Mouse (Mus musculus) thymus, postnatal 36 days (tissue): ENCODE data around the gene Strbp.

Experiments used
- DNase-seq, 2 experiments: peaks; one replicate each; pipeline ENCODE4 v3.0.0; 2022; ENCODE audit warnings: mixed read lengths in 2 of 2

The Strbp gene

DNA sequence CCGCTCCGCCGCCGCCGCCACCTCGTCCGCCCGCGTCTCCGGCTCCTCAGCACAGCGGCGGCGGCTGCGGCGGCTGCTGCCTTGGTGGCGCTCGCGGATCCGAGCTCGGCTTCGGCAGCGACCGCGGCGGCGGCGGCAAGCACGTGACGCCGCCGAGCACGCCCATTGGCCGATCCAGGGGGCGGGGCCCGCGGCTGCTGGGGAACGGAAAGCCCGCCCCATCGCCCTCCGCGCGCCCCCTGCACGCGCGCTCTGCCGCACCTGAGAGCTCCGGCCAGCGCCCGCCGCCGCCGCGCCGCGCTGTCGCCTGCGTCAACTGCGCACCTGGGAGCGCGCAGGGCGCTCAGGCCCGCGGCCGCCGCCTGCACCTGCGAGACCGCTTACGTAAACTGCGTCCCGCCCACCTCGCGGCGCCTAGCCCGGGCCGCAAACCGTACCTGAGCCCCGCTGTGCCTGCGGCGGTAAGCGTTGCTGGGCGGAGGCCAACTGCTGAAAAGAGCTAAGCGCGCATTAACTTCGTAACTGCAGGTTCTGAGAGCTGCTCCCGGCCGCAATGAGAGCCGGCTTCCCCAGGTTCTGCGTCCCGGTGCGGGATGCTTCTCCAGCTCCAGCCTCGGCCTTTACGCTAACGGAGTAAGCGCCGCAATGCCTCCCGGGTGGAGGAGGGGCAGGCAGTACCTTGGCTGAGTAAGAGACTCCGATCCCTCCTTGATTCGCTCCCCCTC, at the start of gene Strbp:
Gene Strbp, minus strand, starts transcription at position 630 of the 725 bp plus-strand sequence.
- DNase-seq = peak; percentile 97

DNA sequence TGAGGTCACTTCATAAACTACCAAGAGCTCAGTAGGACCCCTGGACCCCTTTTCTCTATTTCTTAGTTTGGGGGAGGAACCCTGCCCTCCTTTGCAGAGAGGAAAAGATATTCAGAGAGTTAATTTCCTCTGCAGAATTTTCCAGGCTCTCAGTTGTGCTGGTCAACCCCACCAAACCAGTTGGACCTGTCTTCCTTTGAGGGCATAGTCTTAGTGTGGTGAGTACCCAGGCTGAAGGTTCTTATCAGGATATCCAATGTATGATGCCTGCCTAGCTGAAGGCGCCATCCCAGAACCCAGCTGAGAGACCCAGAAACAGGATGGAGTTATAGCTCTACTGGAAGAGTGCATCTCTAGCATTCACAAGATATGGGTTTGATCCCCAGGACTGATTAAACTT, 47.5 kb upstream of the Strbp start:
- no peak for DNase-seq

DNA sequence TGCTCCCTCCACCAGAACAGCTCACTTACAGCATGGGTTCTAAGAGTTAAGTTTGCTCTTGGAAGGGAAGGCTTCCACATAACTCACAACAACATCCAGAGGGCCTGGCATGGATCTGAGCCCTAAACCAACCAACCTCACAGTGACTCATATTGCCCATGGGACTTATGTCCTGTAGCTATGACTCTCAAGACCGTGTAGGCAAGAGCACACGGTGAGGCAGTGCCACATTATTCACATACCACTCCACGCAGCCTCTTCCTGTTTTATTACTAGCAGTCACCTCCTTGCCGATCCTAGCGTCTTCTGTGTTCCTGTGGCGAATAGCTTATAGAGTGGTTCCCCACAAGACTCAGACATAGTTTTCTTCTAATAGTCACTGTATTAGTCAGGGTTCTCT, 45.7 kb upstream of the Strbp start:
- DNase-seq = no peak

DNA sequence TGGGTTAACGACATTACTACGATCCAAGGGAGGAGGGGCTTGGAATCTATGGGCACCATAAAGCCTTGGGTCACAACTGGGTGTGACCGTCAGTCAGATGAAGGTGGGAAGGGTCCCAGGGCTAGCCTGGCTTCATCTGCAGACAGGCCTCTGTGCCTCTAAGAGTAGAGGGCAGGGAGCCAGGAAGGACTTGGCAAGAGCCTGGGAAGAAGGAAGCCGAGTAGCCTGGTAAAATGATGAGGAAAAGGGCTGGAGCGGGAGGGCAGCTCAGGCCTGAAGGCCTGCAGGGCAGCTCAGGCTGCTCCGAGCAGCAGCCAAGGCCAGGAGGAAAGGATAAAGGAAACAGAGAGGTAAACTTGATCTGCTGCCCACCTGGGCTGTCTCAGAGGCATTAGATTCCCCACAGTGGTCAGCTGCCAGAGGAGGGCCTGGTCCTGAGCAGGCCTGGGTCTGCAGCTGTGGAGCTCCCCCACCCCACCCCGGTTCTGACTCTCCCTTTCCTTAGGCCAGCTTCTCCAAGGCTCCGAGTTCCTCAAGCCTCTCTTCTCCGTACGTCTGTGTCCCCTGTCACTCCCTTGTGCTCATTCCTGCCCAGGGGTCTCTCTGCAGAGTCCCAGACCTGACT, 44.9 kb upstream of the Strbp start:
- no peak for DNase-seq

DNA sequence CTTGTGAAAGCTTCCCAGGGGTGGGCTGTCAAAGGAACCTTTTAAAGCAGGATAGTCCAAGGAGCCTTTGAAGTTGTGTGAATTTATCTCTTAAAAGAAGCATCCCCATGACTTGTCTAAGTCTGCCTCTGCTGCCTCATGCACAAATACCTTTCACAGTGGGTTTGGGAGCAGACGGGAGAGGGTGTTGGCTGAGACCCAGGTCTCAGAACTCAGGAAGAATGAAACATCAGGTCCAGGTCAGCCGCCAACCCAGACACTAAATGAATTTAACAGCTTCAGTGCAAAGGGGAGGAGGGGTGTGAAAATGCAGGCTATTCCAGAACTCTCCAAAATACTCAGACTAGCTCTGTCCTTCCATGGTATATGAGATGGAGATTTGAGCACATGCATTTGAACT, 44.2 kb upstream of the Strbp start:
- no peak for DNase-seq

DNA sequence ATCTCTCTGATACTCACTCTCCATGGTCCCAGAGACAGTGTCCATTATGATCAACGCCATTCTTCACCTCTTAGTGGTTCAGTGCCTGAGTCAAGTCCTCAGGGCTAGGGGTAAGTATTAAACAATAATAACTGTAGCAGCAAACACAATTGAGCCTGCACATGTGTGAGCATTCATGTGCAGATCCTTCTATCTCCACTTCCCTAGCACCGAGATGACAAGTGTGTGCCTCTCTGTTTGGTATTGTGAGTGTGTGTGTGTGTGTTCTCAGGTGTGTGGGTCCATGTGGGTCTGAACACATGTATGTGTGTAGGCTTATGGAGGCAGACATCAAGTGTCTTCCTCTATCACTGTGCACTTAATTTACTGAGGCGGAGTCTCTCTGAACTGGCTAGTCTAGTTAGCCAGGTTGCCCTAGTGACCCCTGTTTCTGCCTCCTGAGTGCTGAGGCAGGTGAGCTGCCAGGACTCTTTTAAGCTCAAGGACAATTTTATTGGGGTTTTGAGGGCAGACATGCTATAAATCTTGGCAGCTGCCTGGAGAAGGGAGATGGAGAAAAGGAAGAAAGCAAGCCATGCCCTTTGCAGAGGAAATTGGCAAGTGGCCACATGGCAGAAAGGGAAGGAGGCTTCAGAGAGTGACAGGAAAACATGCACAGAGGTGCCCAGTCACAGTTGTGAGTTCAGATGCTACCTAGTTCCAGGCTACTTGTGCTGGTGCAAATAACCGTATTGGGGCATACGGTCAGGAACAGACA, 42.8 kb upstream of the Strbp start:
- DNase-seq = no peak

DNA sequence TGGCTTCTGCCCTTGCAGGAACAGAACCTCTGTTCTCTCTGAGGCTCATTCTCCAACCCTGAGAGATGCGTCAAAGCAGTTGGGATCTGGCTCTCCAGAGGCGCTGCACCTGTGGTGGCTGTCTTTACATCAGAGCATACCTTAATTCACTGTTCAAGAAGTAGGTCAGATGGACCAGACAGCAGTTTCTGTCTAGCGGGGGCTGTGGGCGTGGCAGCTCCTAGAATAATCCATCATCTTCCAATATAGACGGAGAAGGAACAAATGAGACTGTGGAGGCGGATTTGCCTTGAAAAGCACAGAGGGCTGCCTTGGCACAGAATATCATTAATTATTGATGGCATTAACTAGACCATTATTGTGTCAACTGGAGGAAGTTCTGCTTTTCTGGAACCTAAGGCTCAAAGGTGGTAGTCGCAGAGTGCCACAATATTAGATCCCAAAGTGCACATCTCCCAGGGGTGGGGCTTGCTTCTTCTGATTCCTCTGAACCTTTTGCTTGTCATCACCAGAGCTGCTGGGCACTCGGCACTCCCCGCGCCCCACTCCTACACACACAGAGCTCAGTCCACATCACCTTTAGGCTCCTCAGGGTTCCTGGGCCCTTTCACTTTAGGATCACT, 41.2 kb upstream of the Strbp start:
- no peak for DNase-seq

DNA sequence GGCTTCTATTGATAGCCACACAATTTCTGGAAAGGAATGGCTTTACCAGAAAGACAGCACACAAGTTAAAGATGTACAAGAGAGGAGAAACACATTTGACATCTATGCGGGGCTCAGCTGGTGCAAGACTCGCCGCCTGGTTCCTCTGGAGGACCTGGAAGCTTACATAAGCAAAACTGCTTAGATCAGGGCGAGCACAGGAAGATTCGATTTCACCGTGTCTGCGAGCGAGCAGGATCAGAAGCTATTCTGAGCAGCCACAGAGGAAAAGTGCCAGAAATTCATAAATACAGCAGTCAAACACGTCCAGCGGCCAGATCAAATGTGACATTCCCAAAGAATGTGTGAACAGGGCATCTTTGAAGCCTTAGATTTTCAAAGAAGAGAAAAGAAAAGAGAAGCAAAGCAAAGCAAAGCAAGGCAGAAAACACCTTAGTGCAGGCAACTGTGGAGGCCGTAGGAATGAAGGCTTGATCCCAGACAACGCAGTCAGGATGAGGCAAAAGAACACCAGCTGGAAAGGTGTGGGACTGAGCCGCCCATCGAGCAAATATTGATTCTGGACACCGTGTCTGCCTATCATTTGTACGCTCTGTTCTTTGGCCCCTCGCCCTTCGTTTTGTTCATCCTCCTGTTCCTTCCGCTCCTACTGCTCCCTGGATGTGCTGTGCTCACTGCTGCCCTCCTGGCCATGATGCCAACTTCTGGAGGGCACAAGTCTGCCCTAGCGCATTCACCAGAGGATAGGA, 38.3 kb upstream of the Strbp start:
- DNase-seq = no peak

DNA sequence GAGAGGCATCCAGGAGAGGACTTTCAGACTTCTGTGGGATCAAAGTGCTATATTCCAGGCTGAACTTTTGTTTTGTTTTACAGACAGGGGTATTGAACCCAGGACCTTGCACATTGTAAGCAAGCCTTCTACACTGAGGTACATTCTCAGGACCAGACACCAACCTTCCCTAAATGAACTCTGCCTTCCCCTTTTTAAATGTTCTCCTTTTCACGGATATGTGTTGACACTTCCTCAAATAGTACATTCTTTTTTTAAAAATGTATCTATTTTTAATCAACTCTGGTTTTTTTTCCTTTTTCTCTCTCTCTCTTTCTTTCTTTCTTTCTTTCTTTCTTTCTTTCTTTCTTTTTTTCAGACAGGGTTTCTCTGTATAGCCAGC, 32.1 kb upstream of the Strbp start:
- DNase-seq = no peak

DNA sequence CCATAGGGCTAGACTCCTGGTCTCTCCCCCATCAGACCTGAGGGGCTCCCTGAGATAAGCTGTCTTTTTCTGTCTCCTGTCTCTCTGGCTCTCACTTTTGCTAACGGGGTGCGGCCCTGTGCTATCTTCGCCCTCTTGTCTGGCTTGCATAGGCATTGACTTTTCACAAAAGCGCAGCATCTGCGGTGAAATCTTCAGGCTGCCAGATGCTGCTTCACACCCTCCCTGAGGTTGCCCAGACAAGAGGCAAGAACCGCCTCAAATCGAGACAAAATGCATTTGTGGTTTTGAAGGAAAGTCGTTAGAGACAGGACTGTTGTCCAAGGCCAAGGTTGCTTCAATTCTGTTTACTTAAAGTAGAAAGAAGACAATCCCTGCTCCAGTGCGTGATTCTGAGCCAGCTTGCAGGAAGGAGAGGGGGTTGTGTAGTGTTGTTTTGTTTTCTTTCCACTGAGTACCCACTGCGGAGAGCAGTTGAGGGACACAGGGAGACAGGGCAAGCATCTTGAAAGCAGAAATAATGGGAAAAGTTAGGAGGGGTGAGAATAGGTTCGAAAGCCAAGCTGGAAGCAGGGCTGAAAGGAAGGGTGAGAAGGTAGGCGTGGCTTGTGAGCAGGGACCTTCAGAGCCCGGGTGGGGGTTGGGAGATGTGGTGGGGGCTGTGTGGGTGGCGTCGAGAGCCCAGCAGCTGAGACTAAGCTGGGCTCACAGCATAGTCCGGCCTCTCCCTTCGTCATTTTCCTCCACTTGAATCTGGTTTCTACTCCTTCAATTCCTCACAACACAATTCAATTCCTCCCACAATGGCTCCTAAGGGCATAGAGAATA, 31.5 kb upstream of the Strbp start:
- DNase-seq = peak; percentile 64 to 73

DNA sequence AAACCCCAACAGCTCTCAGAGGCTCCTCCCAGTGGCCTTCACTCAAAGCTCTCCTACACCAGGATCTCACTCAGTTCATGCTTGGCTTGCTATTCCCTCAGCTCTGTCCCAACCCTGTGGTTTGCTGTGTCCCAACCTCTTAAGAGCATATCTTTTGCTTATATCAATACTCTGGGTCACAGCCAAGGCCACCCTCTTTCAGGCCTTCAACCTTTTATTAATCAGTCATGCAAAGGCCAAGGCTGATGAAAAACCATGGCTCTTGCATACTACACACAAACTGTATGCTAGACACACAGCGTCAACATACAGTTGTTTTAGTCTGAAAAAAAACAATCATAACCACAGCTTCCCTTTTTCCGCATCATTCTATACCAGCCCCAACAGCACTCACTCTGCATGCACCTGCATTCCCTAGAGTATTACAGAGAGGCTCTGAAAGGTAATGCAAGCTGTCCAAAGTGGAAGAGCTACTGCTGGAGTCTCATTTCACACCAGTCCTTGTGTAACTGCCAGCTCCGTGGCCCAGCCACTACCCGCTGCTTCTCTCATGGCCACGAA, 27.7 kb upstream of the Strbp start:
- DNase-seq = no peak

DNA sequence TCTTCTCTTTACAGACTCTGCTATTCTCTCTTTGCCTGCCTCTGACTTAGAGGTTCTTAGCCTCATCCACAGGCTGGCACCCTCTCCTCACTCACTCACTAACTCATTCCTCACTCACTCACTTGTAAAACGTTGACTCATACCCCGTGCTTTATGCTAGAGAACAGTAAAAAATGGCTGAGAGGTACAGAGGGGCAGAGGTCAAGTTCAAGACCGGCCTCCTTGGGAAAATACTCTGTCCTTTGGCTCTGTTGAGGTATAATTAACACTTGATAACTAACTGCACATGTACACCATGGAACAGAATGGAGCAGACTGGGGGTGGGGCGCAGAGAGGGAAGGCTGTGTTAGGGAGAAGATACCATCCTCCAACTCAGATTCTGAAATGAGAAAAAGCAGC, 20.6 kb upstream of the Strbp start:
- DNase-seq = no peak

DNA sequence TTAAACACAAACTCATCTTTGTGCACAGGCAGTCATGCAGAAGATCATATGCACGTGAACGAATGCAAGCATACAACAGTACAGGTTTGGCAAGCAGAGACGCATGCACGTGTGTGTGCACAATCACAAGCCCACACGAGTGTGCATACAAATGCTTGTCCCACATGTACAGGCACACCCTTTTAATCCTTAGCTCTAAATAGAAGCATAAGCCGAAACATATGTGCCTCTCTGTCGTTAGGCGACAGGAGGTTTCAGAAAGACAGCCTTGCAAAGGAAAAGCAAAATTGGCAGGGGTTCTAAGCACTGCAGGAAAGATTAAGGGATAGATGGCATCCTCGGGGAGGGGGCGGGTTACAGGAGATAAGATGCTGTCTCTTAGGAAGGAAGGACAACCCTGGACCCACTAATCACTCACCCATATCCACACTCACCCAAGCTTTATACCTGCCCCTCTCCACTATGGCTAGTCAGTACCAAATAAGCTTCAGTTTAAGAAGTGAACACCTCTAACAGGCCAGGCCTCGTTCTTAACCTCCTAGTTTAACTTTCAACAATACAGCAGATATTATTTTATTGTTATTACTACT, 19.9 kb upstream of the Strbp start:
- DNase-seq = no peak

DNA sequence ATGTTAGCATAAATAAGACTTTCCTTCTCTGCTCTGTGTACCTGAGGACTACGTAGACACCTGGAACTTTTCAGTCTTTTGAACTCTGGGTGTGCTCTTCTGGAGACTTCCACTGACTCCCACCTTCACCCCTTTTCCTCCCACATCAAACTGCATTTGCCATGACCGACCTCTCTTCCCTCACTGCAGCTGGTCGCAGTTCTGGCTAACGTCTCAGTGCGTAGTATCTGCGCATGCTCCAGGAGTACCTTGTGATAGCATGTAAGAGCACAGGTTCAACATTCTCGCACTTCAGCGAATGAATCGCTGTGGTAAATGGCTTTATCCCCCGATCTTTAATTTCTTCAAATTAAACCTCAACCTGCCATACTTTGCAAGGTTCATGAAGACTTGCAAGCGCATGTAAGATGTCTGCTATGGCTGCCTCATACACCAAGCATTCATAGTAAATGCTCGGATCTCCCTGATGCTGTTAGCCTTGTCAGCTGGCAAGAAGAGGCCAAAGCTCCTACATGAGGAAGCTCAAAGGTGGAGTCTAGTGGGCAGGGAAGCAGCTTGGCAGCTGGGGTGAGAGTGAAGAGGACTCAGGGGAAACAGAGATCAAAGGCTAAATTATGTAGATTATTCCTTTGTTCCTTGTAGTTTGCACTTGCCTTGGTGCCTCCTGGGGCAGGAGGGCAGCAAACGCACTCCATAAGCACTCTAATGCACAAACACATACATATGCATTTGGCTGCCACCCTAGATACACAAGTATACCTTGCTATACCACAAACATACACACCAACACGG, 19.2 kb upstream of the Strbp start:
- peak; percentile 12 to 30 for DNase-seq

DNA sequence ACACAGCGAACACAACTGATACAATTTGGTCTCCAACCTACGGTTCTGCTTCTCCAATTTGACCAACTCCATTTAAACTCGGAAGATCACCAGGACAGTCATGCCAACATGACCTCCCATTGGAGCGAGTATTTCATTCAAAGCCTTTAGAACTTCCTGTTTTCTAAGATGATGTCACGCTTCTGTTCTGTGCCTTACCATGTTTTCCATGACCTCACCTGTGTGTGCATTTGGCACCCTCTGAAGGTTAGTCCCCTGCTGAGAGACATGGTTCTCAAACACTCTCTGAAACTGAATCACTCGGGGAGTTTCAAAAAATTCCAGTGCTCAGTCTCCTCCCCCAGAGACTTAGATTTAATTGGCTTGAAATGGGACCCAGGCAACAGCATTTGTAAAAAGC, 12.6 kb upstream of the Strbp start:
- DNase-seq = no peak

DNA sequence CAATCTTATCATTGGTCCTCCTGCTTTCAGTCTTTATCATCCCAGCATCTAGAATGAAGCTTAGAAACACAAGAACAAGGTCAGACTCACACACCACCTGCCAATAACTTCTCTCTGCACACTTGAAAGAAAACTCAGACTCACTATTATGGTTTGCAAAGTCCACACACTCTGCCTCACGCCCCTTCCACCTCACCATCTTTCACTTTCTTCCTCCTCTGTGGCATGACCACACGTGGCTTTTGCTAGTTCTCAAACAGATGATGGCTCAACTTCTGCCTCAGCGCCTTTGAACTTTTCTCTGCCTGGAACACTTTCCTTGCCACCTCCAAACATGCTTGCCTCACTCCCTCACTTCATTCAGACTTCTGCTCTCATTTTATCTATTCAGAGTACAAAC, 11.7 kb upstream of the Strbp start:
- no peak for DNase-seq

DNA sequence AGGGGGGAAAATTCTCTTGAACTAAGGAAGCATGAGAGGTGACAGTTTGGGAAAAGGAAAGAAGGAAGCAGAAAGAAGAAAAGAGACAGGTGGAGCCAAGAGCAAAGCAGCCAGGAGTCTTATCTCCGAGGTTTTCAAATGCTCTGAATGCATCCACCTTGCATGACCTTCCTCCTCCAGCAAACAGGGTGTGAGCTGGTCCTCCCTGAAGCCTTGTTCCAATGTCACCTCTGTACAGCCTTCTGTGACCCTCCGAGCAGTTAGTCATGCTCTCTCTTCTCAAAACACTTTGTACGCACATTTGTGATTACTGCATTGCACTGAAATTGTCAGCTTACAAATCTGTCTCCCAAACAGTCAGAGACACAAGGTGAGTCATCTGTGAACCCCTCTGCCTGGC, 9.4 kb upstream of the Strbp start:
- no peak for DNase-seq

DNA sequence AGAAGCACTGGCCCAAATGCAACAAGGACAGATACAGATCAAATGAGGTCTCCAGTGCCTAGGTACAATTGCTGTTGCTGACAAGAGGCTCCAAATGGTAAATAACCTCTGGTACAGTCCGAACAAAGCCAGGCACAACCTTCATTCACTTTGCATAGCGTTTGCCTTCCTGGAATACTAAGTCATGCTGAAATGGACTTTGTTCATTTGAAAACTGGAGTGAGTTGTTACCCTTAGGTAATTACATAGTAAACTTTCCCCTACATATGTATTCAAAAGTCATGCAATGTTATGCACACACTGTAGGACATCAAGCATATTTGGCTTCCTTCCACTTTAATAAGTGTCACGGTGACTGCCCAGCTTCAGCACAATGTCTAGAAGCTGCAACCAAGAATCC, 5.2 kb upstream of the Strbp start:
- no peak for DNase-seq

DNA sequence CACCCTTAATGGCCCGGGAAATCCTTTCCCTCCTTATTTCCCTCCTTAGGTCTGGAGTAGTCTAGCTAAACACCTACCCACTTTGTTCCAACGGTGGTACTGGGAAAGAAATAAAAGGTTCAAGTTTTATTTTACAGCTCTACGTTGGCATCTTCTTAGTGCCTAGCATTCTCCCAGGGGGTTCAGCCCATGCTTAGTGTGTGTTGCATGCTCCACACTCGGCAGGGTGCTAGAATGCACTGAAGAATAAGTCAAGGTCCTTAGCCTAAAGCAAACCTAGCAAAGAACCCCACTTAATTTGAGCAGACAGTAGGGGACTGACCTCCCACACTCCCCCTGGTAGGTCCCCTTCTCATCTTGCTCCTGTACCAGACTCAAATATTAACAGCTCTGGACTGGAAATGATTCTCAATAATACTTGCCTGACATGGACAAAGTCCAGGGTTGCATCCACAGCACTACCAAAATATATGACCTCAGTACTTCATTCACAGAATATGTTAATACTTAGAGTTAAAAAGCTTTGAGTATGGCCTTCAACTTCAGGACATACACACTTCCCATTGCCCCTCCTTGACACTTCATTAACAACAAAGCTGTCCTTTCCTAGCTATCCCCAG, 592 bp upstream of the Strbp start:
- DNase-seq = no peak
